Mouse (Mus musculus) CD4-positive, CD25-positive, alpha-beta regulatory T cell, adult 4 months (primary cell): ENCODE results near the gene Frmd5. TPM values are rescaled to one million over a fixed set of nuclear protein-coding genes. Genes with fewer than 3 reads are reported as not detected.
"Not testable (repeated sequence)": the region's sequence is repeated elsewhere in the genome, so short reads cannot be mapped to it uniquely, and the experiment has no call there.

ENCODE experiments used
- ATAC-seq: one replicate; pipeline ENCODE4 v1.8.0; 2017
- polyA plus RNA-seq, 2 experiments: library from polyadenylated mRNA; unstranded; fragments of 100-300 nt; shearing (Covaris generic); gene quantifications; one replicate each; pipeline ENCODE4 v1.2.1; 2017

Gene Frmd5
- 1 to 10 TPM; 1.1 TPM for polyA plus RNA-seq

- peak; percentile 100 for ATAC-seq
Observed at GRCm38 (mm10) chr2:121806959-121807653, at the start of gene Frmd5. Gene Frmd5 (minus strand): TSS chr2:121807087.

DNA sequence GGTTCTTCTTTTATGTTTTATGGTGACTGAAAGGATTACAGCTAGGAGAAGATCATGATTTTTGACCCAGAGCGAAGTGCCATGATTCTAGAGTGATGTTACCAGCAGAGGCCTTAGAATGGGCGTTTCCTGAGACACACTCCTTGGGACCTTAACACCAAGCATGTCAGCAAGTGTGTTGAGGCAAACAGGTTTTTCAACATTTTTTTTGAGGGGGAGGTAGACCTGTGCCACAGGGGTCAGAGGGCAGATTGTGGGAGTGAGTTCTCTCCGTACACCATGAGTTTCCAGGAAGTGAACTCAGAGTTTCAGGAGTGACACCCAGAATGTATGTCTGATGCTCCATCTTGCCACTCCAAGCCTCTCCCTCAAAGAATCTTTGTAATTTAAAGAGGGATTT is 47.1 kb upstream of the Frmd5 start:
- no peak for ATAC-seq

DNA sequence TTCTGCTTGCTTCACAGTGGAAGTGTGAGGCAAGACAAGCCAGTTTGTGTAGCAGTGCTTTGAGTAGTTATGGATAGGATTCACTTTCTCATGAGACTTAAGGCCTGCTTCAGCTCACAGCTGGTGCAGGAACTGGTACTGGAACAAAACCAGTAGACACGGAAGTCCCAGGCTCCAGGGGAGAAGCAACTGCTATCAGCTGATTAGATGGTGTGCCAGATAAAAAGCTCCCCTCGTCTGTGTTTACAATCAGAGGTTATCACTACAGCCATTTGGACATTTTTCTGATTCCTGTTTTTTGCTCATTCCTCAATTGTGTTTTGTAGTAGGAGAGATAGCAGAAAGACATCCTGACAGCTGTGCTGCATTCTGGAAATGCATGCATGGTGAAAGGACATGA is 45.2 kb upstream of the Frmd5 start:
- no peak for ATAC-seq

DNA sequence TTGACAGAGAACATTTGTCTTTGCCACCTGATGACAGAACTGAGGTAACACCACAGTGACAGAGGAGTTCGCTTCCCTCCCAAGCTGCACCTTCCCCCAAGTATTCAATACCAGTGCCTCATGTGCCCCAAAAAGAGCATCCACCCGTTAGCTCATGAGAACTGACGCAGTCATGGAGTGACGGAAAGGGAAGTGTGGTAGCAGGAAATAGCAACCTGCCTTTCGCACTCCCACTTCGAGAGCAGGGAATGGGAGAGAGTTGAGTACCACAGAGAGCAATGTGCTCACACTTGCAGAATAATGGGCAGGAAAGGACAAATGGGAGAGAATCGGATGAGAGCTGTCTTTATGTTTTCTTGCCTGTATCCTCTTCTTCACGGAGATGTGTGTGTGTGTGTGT is 39.2 kb upstream of the Frmd5 start:
- no peak for ATAC-seq

DNA sequence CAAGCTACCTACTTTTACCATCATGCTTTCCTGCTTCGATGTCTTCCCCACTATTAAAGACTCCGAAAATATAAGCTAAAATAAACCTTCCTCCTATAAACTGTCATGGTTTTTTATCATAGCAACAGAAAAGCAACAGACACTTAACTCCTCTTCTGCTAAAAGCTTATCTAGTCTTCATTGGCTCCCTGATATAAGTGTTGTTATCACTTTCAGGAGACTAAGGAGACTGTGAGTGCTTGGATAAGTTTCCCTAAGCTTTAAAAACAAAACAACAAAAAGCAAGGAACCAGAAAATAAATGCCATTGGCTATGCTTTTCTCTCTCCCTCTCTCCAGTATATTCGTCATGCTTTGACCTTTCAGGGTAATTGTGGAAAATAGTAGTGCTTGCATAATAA is 35.4 kb upstream of the Frmd5 start:
- ATAC-seq = no peak

DNA sequence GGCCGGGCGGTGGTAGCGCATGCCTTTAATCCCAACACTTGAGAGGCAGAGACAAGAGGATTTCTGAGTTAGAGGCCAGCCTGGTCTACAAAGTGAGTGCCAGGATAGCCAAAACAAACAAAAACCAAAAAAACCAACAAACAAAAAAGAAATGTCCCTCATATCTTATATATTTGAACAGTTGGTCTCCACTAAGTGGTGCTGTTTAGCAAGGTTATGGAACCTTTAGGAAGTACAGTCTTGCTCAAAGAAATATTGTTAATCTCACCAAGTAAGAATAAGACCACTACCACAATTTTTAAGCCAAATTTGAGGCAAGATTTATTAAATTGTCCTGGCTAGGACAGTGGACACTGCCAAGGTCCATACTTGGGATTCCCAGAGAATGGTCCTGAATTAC is 34.6 kb upstream of the Frmd5 start:
- no peak for ATAC-seq

DNA sequence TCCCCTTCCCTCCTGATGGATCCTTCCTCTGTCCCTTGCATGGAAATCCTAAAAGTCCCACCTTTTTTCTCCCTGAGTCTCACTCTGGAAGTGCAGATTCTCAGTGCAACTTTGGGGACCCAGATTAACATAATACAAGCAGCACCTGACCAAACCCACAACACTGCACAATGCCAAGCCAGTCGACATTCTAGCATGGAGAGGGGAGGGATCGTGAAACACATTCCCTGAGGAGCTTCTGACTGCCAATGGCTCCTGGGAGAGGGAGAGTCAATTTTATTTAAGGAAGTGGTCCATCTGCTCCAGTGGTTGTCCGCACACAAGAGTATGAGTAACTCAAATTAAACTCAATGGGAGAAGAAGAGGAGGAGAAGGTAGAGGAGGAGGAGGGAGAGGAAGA is 28.0 kb upstream of the Frmd5 start:
- no peak for ATAC-seq

GRCm38 (mm10) chr2:121832484-121832894 is 25.6 kb upstream of the Frmd5 start:
- ATAC-seq = peak; percentile 53

DNA sequence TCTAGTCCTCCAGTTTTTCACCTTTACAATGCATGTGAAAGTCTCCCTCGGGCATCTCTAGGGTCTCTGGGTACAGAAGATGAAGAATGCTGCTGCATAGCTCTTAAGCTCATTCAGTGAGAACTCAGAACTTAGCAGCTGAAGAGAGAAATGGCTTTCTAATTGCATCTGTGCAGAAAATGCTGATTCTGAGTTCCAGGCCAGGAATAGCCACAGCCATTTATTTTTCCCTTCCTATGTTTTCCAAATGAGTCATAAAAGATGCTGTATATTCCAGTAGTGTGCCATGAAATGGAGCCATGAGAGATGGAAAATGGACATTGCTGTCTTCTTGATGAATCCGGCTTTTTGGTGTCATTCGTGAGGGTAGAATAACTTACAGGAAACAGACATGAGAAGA is 21.5 kb upstream of the Frmd5 start:
- ATAC-seq = no peak

- no peak for ATAC-seq
Observed at GRCm38 (mm10) chr2:121826189-121826588, 19.3 kb upstream of the Frmd5 start.

DNA sequence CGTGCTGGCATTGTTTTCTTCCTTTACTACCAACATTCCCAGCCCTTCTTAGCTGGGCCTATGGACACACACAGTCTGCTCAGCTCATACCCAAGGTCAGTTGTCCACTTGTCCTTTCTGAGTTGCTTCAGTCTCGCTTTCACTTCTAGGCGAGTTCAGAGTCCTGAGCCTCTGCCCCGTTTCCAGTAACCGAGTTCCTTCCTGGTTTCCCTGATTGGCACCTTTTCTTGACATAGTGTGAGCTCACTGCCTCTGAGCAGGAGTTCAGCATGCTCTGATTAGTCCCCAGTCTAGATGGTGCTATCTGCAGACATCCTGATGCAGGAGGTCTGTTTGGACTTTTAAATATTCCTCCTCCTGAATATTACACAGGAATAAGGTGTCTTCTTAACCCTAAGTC is 17.8 kb upstream of the Frmd5 start:
- ATAC-seq = no peak

GRCm38 (mm10) chr2:121821787-121822186 is 14.9 kb upstream of the Frmd5 start:
- ATAC-seq = no peak

DNA sequence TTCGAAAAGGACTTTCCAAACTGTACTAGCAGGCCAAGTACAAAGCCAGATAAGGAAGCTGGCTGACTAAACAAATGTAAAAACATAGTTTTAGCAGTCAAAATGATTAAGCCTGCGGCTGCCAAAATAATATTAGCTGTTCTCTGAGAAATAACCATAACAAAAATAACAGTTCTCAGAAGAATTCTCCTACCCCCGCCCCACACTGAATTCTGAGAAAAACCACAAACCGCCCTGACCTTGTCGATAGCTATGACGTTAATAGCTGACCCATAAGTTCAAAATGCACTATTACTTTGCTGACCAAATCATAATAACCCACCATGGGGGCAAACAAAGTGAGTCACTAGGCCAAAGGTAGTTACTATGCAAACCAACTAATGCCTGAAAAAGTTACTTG is 4.0 kb upstream of the Frmd5 start:
- ATAC-seq = not testable (repeated sequence)

DNA sequence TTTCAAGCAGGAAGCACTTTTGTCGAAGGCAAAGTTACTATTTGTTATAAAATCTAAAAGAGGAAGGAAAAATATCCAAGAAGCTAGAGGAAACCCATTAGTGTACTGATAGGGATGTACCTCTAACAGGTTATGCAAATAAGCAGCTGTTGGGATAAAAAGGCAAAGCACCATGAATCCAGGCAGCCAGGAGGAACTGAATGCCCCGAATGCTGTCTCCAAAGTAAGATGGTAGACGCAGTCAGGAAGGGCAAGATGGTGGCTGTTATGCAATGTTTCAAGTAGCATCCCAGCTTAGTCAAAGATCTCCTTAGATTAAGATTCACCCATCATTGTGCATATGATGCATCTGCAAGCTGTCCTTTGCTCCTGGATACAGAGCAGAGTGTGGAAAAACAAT is 2.2 kb upstream of the Frmd5 start:
- ATAC-seq = no peak

- no peak for ATAC-seq
Observed at GRCm38 (mm10) chr2:121806171-121806943, 530 bp downstream of the Frmd5 start.

DNA sequence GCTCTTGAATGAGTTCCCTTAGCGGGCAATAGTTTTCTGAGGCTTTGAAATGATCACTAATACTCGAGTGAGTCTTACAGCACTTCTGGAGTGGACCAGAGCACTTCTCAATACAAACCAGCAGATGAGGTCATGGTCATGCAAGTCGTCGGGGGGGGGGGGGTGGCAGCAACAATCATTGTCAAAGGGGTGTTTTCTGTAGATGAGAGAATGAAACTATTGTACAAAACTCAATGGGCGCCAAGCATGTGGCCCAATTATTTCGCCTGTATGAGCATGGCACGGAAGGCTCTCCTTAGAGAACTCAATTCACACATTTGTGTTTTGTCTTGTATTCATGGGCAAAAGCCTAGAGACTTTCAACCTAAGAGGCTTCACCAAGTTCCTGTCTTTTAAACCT is 7.8 kb downstream of the Frmd5 start:
- ATAC-seq = no peak

GRCm38 (mm10) chr2:121795995-121796394 is 10.9 kb downstream of the Frmd5 start:
- no peak for ATAC-seq

- no peak for ATAC-seq
Observed at GRCm38 (mm10) chr2:121789777-121790176, 17.1 kb downstream of the Frmd5 start.

- ATAC-seq = no peak
Observed at GRCm38 (mm10) chr2:121788415-121788814, 18.5 kb downstream of the Frmd5 start.

GRCm38 (mm10) chr2:121787767-121788166 is 19.1 kb downstream of the Frmd5 start:
- peak; percentile 85 for ATAC-seq

DNA sequence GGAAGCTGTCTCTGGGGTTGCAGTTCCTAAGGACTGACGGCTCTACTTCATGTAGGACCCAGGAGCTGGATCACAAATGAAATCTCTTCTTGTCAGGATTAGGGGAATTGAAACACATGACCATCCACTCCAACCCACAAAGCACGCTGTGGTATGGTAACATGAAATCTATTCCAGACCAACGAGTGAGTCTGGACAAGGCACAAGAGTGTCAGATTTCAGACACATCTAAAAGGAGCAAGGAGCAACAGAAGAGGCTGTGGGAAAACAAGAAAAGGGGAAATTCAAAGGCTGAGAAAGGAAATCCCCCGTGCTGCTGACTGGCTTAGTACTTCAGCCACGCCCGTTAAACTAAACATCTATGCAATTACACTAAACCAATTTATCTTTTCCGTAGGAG is 19.6 kb downstream of the Frmd5 start:
- peak; percentile 39 for ATAC-seq

GRCm38 (mm10) chr2:121776219-121776618 is 30.7 kb downstream of the Frmd5 start:
- no peak for ATAC-seq

GRCm38 (mm10) chr2:121764851-121765250 is 42.0 kb downstream of the Frmd5 start:
- no peak for ATAC-seq

- ATAC-seq = no peak
Observed at GRCm38 (mm10) chr2:121761861-121762260, 45.0 kb downstream of the Frmd5 start.
